Mouse (Mus musculus) liver, embryonic 14.5 days (tissue): ENCODE measurements around the gene Erbb3. TPM values are rescaled to one million over a fixed set of nuclear protein-coding genes. Genes with fewer than 3 reads are reported as not detected.

Experiments used
- ATAC-seq: fragments of 200-750 bp; cut with Nextera tagmentation; 2 replicates; pipeline ENCODE4 v1.8.0; 2017; ENCODE audit warnings: moderate number of reproducible peaks, mild to moderate bottlenecking, moderate library complexity; ENCODE audit not compliant: insufficient read depth
- DNase-seq, 3 experiments: peaks; one replicate each; pipeline ENCODE4 v3.0.0-alpha.2; 2012 to 2013; ENCODE audit warnings: low read depth in 3 of 3, low spot score in 3 of 3
- H3K27ac ChIP-seq: fragments of 300-500 bp; sonication (generic); 2 replicates; pipeline ENCODE4 v1.5.1; 2014; ENCODE audit warnings: moderate library complexity, mild to moderate bottlenecking, control low read depth, inconsistent platforms
- H3K27me3 ChIP-seq: fragments of 300-500 bp; sonication (generic); 2 replicates; pipeline ENCODE4 v1.6.1; 2014; ENCODE audit warnings: mild to moderate bottlenecking, low read length, moderate library complexity; ENCODE audit not compliant: control insufficient read depth, insufficient read depth
- H3K36me3 ChIP-seq: fragments of 300-500 bp; sonication (generic); replicated peaks from 2 replicates; pipeline ENCODE4 v1.6.1; 2014; ENCODE audit warnings: low read depth; ENCODE audit not compliant: control insufficient read depth, insufficient read depth
- H3K4me1 ChIP-seq, 2 experiments: fragments of 200-500 bp in 1 of 2; fragments of 300-500 bp in 1 of 2; sonication (generic) in 1 of 2; replicated peaks; 2 replicates each; pipeline ENCODE4 v1.6.1; 2012 to 2014; ENCODE audit warnings: antibody characterized with exemption in 1 of 2, inconsistent platforms in 1 of 2, low read length in 1 of 2; ENCODE audit not compliant: control insufficient read depth in 2 of 2, insufficient read depth in 2 of 2
- H3K4me2 ChIP-seq: fragments of 300-500 bp; sonication (generic); 2 replicates; pipeline ENCODE4 v1.6.1; 2014; ENCODE audit warnings: low read depth, mild to moderate bottlenecking, control low read depth, moderate library complexity
- H3K4me3 ChIP-seq, 2 experiments: fragments of 200-500 bp in 1 of 2; fragments of 300-500 bp in 1 of 2; sonication (generic) in 1 of 2; 2 replicates each; pipeline ENCODE4 v1.5.1; 2012 to 2014; ENCODE audit warnings: low read depth in 2 of 2, low read length in 2 of 2, mild to moderate bottlenecking in 2 of 2, control low read depth in 1 of 2, inconsistent platforms in 1 of 2, moderate library complexity in 1 of 2; ENCODE audit not compliant: insufficient read depth in 1 of 2
- H3K9ac ChIP-seq: fragments of 300-500 bp; sonication (generic); replicated peaks from 2 replicates; pipeline ENCODE4 v1.6.1; 2014; ENCODE audit warnings: mild to moderate bottlenecking, control low read depth, moderate library complexity
- H3K9me3 ChIP-seq: fragments of 300-500 bp; sonication (generic); 2 replicates; pipeline ENCODE4 v1.6.1; 2016; ENCODE audit warnings: low read length, mixed read lengths; ENCODE audit not compliant: control insufficient read depth
- CTCF ChIP-seq: IDR thresholded peaks from 2 replicates; pipeline ENCODE4 v1.5.1; 2016; ENCODE audit warnings: antibody characterized with exemption, low read depth, control low read depth
- EP300 ChIP-seq: IDR thresholded peaks from 2 replicates; pipeline ENCODE4 v1.6.1; 2016; ENCODE audit warnings: antibody characterized with exemption, low read depth
- WGBS: fragments of 180-500 bp; shearing (Covaris S2); extraction: QIAGEN DNeasy Blood & Tissue Kit; methylation state at CpG from one replicate; pipeline ENCODE4 v1.1.7; 2014; ENCODE audit not compliant: insufficient replicate concordance; 5-methylcytosine and 5-hydroxymethylcytosine counted together
- polyA plus RNA-seq, 2 experiments: library from polyadenylated mRNA; depleted of rRNA in 1 of 2; stranded (reverse) in 1 of 2; unstranded in 1 of 2; fragments of >200 nt; fragmentation: Nextera tagmentation in 1 of 2; extraction: Ambion mirVana in 1 of 2; gene quantifications; 2 replicates each; pipeline versions ENCODE4 v1.2.1 to v1.2.3; 2012 to 2014

The Erbb3 gene
- polyA plus RNA-seq, 2 experiments = 1.1 to 1.4 TPM

DNA sequence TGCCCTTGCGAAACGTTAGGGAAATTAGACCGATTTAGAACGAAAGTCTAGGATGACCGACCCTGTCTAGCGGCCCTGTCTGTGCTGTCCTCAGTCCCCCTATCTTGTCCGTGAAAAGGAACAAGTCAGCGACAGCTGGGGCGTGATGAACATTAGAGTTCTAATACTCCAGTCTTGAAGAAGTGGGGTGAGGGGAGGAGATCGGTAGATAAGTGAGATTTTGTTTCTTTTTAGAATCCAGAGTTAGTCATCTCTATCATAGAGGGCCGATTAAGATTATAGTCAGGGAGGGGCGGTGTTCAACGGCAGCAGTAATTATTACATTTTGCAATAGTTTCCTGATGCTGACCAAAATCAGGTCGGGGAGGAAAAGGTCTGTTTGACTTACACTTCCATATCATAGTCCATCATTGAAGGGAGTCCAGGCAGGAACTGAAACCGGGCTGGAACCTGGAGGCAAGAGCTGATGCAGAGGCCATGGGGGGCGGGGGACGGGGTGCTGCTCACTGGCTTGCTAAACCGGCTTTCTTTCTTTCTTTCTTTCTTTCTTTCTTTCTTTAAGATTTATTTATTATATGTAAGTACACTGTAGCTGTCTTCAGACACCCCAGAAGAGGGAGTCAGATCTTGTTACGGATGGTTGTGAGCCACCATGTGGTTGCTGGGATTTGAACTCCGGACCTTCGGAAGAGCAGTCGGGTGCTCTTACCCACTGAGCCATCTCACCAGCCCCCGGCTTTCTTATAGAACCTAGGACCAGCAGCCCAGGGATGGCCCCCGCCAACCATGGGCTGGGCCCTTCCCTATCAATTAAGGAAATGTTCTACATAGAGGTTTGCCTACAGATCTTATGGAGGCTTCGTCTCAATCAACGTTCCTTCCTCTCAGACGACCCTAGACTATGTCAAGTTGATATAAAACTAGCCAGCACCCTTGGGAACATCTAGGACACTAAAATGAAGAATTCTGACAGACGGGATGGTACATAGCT is 62.8 kb downstream of the Erbb3 start:
- Histone ChIP-seq H3K36me3 (no peaks in the 10 kb centered on the region), H3K4me3 (peak overlapping the region; percentile 67 to 82), H3K9ac (peak overlapping the region; percentile 75), H3K4me2 (peak overlapping the region; percentile 97), H3K9me3 (no peaks in the 10 kb centered on the region), H3K4me1 (peaks cover 11 to 18% of the 10 kb centered on the region in 2 experiments), H3K27me3 (no peaks in the 10 kb centered on the region), H3K27ac (peak overlapping the region; percentile 78)
- DNase-seq = no peak
- TF ChIP-seq CTCF (no peak), EP300 (no peak; the same call in 1 of the 2 replicates)
- peak; percentile 30; the same call in 1 of the 2 replicates for ATAC-seq
- WGBS = 22% methylated on average over 28 of the region's 28 CpGs

DNA sequence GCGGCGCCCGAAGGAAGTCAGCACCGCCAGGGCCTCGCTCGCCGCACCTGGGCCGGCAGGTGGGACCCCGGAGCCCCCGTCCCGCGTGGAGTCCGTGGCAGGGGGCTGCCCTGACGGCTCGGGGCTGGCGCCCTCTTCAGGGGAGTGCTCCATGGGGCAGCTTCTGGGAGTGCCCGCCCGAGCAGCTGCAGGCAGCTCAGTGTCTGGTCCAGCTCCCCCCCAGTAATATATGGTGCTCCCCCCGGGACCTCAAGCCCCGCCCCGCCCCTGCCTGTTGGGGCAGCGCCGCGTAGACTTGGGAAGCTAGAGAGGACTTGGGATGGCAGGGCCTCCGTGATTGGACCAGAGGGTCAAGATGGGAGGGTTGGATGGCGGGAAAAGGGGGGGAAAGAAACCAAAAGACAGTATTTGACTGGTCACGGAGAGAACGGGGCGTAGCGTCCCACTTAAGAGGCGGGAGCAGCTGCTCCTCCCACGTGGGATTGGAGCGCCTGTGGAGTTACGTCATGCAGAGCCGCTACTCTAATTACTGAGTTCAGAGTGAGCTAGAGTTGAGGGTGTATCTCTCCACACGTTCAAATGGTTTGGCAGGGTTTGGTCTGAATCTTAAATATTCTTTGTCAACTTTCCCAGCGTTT is 63.7 kb downstream of the Erbb3 start, which contains the start of gene Esyt1:
TSS of gene Esyt1 (minus strand) at position 201 of the 638 bp plus-strand sequence.
- peak within 1 kb of the TSS; percentile 67 to 82 for H3K4me3 ChIP-seq
- H3K4me2 ChIP-seq = peak within 1 kb of the TSS; percentile 97
- DNase-seq (peak; percentile 99), ATAC-seq (peak; percentile 94)
- no peaks in the 10 kb centered on the region for H3K9me3 ChIP-seq
- H3K4me1 ChIP-seq = peaks cover 11 to 18% of the 10 kb centered on the region in 2 experiments
- TF ChIP-seq CTCF (peak; percentile 47), EP300 (no peak)
- under 1% methylated on average over 37 of the region's 37 CpGs for WGBS
- peak within 1 kb of the TSS; percentile 86 for H3K9ac ChIP-seq
- no peaks in the 10 kb centered on the region for H3K27me3 ChIP-seq
- H3K36me3 ChIP-seq = no peaks in the 10 kb centered on the region
- H3K27ac ChIP-seq = peak within 1 kb of the TSS; percentile 81

DNA sequence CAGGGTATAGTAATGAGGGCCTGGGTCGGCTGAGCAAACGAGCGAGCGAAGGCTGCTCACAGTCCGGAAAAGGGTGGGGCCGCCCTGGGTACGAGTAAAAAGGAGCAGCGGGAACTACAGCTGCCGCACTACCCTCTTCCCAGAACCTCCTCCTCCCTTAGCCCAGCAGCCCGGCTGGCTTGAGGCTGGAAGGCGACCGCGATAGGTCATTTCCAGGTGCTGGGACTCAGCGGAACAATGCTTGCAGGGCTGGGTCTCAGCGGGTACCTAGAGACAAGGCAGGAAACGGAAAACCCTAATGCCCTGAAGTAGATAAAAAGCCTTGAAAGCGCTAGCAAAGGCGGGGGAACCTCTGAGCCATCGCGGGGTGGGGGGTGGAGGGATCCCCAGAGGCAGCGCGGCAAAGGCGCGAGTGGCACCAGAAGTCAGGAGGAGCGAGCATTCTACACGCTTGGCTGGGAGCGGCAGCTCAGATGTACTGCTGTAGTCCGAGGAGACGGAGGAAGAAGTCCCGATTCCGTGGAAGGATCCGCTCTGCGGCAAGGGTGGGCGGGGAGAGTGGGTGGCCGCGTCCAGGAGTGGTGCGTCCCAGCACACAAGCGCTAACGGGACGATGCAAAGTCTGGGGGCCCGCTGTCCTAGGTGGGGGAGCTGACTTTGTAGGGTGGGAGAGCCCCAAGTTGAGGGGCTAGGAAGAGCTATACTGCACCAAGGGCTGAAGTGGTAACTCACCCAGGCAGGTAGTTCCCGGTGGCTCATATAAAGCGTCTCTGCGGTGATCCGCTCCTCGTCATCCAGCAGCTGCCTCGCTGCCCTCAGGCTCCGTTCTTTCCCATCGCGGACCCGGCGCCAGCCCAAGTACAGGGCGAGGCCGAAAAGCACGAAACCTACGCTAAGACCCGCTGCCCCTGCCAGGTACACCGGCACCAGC is 64.5 kb downstream of the Erbb3 start:
- no peak; the same call in 1 of the 2 replicates for TF ChIP-seq CTCF
- no peak for TF ChIP-seq EP300
- Histone ChIP-seq H3K36me3 (no peaks in the 10 kb centered on the region; the same call in 1 of the 2 replicates), H3K4me3 (peak overlapping the region; percentile 67 to 82), H3K4me2 (peak overlapping the region; percentile 97), H3K27me3 (no peaks in the 10 kb centered on the region), H3K9me3 (no peaks in the 10 kb centered on the region), H3K9ac (peak overlapping the region; percentile 86), H3K4me1 (peaks cover 11 to 18% of the 10 kb centered on the region in 2 experiments), H3K27ac (peak overlapping the region; percentile 81)
- WGBS = under 1% methylated on average over 58 of the region's 58 CpGs
- peak in 1 of 3 experiments; percentile 47 for DNase-seq
- peak; percentile 35 for ATAC-seq

DNA sequence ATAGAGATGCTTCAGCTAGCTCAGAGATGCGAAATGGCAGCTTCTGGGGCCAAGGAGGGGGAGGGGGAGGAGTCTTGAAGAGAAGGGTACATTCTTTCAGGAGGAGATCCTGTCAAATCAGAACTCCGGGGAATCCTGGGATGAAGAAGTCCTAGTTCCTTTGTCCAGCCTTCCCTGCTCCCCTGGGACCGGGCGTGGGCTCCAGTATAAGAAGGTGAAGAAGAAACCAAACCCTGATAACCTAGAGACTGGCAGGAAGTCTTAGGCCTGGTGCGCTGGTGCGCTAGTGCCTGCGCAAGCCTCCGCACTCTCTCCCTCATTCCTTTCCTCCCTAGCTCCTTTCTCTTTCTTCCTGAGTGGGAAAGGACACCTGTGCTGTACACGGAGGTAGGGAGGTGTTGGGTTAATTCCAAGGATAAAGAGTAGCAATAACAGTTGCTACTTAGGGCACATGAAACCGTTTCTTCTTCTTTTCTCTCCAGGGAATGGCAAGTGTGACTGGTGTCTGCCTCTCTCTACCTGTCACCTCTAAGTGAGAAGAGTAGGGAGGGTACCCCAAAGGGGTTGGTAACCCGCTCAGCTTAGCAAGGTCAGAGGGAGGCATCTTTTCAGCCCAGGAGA is 65.2 kb downstream of the Erbb3 start:
- Histone ChIP-seq H3K9me3 (no peaks in the 10 kb centered on the region), H3K27ac (peak overlapping the region; percentile 81; the same call in 1 of the 2 replicates), H3K4me2 (peak overlapping the region; percentile 97), H3K4me3 (peak overlapping the region; percentile 67 to 82), H3K27me3 (no peaks in the 10 kb centered on the region), H3K4me1 (peaks cover 11 to 18% of the 10 kb centered on the region in 2 experiments), H3K36me3 (no peaks in the 10 kb centered on the region; the same call in 1 of the 2 replicates), H3K9ac (peak overlapping the region; percentile 86)
- 14% methylated on average over 11 of the region's 11 CpGs for WGBS
- TF ChIP-seq EP300 (no peak), CTCF (no peak)
- DNase-seq = no peak
- ATAC-seq = no peak
